Mouse (Mus musculus) liver, embryonic 16.5 days (tissue): ENCODE measurements around the gene Stat5a. TPM values are rescaled to one million over a fixed set of nuclear protein-coding genes. Genes with fewer than 3 reads are reported as not detected.

ENCODE experiments used
- ATAC-seq: fragments of 200-750 bp; cut with Nextera tagmentation; 2 replicates; pipeline ENCODE4 v1.8.0; 2017; ENCODE audit warnings: low read depth, mild to moderate bottlenecking, moderate number of reproducible peaks, moderate library complexity
- H3K27ac ChIP-seq: fragments of 300-500 bp; sonication (generic); 2 replicates; pipeline ENCODE4 v1.5.1; 2014; ENCODE audit warnings: mild to moderate bottlenecking, low read length
- H3K27me3 ChIP-seq: fragments of 300-500 bp; sonication (generic); 2 replicates; pipeline ENCODE4 v1.6.1; 2014; ENCODE audit warnings: low read depth, low read length, mixed read lengths; ENCODE audit not compliant: control insufficient read depth, insufficient read depth
- H3K36me3 ChIP-seq: fragments of 300-500 bp; sonication (generic); 2 replicates; pipeline ENCODE4 v1.6.1; 2014; ENCODE audit warnings: mild to moderate bottlenecking; ENCODE audit not compliant: control insufficient read depth, insufficient read depth
- H3K4me1 ChIP-seq: fragments of 300-500 bp; sonication (generic); 2 replicates; pipeline ENCODE4 v1.6.1; 2014; ENCODE audit warnings: low read depth, low read length, mixed read lengths; ENCODE audit not compliant: control insufficient read depth
- H3K4me2 ChIP-seq: fragments of 300-500 bp; sonication (generic); 2 replicates; pipeline ENCODE4 v1.6.1; 2014; ENCODE audit warnings: low read depth, low read length, mixed read lengths
- H3K4me3 ChIP-seq: fragments of 300-500 bp; sonication (generic); 2 replicates; pipeline ENCODE4 v1.5.1; 2014; ENCODE audit warnings: low read depth, mild to moderate bottlenecking, low read length
- H3K9ac ChIP-seq: fragments of 300-500 bp; sonication (generic); 2 replicates; pipeline ENCODE4 v1.6.1; 2014; ENCODE audit warnings: low read depth, low read length
- H3K9me3 ChIP-seq: fragments of 300-500 bp; sonication (generic); replicated peaks from 2 replicates; pipeline ENCODE4 v1.6.1; 2016; ENCODE audit warnings: low read length; ENCODE audit not compliant: control insufficient read depth
- WGBS: fragments of 180-500 bp; shearing (Covaris S2); extraction: QIAGEN DNeasy Blood & Tissue Kit; methylation state at CpG from one replicate; pipeline ENCODE4 v1.1.7; 2014; ENCODE audit not compliant: insufficient replicate concordance; 5-methylcytosine and 5-hydroxymethylcytosine counted together
- polyA plus RNA-seq: library from polyadenylated mRNA; unstranded; fragments of >200 nt; fragmentation: Nextera tagmentation; extraction: Ambion mirVana; gene quantifications from 2 replicates; pipeline ENCODE4 v1.2.1, GENCODE M21; 2015

Gene Stat5a
- polyA plus RNA-seq, 1 experiment from 2014 or later = 8.1 TPM

DNA sequence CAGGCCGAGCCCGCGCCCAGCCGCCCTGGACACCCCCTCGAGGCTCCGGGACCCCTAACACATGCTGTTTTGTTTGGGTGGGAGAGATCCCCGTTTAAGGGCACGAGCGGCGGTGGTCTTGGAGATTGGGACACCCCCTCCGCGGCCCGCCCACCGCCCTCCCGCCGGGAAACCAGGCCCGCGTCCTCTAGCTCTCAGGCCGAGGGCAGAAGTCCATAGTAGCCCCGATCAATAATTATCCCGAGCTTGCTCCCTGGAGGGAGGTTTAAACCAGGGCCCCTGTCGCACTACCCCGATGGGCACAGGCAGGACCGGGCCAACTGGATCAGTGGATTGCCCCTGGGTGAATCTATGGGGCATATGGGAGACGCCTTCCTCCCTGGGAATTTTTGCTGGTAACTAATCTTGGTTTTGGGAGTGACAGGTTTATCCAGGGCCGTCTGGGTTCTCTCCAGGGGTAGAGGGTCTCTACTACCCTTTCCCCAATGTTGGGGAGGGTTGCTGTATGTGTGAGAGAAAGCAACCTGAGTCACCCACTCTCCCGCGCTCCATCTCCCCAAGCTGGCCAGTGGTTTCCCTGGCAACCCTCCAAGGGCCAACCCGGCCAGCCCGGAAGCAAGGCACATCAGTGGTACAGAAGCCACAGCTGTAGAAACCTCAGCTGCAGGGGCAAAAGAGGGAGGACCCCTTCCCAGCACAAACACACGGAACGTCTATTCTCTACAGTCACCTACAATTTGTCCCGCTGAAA, 8.2 kb upstream of the Stat5a start:
- 6% methylated on average over 33 of the region's 33 CpGs for whole genome bisulfite sequencing
- peak; percentile 59 for ATAC-seq
- H3K27ac ChIP-seq = peak overlapping the region; percentile 85
- H3K4me2 ChIP-seq = peak overlapping the region; percentile 88
- no peaks in the 10 kb centered on the region for H3K36me3 ChIP-seq
- H3K4me1 ChIP-seq = peaks cover 35% of the 10 kb centered on the region
- peaks cover 2% of the 10 kb centered on the region; the same call in 1 of the 2 replicates for H3K27me3 ChIP-seq
- no peaks in the 10 kb centered on the region for H3K9me3 ChIP-seq
- H3K9ac ChIP-seq = peak overlapping the region; percentile 84
- peak overlapping the region; percentile 79 for H3K4me3 ChIP-seq

DNA sequence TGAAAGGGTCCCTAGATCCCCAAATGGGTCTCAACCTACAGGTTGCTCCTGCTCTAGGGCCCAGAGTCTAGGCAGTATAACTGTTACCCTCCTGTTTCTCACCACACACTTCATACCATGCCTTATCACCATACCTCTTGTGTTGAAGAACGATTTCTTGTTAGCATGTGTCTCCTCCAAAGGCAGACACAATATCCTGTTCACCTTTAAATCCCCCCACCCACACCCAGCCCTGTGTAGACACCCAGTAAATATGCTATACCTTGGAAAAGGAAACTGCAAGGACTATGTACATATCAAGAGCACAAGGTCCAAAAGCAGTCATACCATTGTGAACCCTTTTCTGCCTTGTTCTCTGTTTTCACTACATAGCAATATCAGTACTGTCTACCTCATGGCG, 7.1 kb upstream of the Stat5a start:
- Histone ChIP-seq H3K4me1 (peaks cover 33% of the 10 kb centered on the region), H3K27ac (no peak overlapping the region), H3K9ac (no peak overlapping the region), H3K4me2 (no peak overlapping the region), H3K4me3 (no peak overlapping the region), H3K27me3 (peaks cover 2% of the 10 kb centered on the region; the same call in 1 of the 2 replicates), H3K36me3 (no peaks in the 10 kb centered on the region), H3K9me3 (no peaks in the 10 kb centered on the region)
- 48% methylated on average over 2 of the region's 2 CpGs for WGBS
- no peak for ATAC-seq

DNA sequence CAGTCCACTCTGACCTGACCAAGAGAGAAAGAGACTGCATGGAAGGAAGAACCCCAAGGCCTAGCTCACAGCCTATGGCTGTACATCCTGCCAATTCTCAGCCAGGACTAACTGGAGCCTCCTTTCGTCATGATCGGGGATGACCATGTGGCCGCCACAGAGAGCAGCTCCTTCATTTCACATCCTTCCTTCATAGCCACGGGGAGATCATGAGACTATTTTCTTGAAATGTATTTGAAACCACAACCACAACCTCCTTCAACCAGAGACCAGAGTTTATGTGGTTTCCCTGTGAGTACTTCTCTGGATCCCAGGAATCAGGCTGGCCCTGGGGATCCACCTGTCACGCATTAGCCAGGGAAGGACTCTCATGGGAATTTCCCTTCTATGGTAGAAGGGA, 6.1 kb upstream of the Stat5a start:
- no peak for ATAC-seq
- Histone ChIP-seq H3K36me3 (no peaks in the 10 kb centered on the region), H3K27ac (no peak overlapping the region), H3K27me3 (peaks cover 2% of the 10 kb centered on the region; the same call in 1 of the 2 replicates), H3K4me3 (no peak overlapping the region), H3K9me3 (no peaks in the 10 kb centered on the region), H3K4me1 (peaks cover 27% of the 10 kb centered on the region), H3K9ac (no peak overlapping the region), H3K4me2 (no peak overlapping the region)
- WGBS = 56% methylated on average over 5 of the region's 5 CpGs

DNA sequence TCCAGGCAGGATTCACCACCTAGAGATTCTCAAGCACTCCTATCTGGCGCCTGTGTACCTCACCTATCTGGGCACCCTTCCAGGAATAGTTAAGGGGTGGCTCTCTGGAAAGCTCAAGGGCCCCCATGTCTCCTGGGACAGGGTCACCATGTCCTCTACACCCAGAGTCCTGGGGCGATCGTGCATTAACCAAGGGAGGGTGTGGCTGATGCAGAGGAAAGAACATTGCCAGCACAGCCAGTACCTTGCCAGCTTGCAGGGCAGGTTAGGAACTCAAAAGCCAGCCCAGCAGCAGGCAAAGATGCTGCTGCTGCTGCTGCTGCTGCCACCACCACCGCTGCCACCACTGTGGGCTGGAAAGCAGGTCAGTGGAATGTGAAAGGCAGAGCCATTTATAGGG, 4.9 kb upstream of the Stat5a start:
- ATAC-seq = no peak
- peaks cover 2% of the 10 kb centered on the region; the same call in 1 of the 2 replicates for H3K27me3 ChIP-seq
- no peak overlapping the region for H3K4me2 ChIP-seq
- H3K27ac ChIP-seq = no peak overlapping the region
- H3K9me3 ChIP-seq = no peaks in the 10 kb centered on the region
- no peak overlapping the region for H3K9ac ChIP-seq
- no peak overlapping the region for H3K4me3 ChIP-seq
- peaks cover 14% of the 10 kb centered on the region for H3K4me1 ChIP-seq
- no peaks in the 10 kb centered on the region for H3K36me3 ChIP-seq
- WGBS = 71% methylated on average over 4 of the region's 4 CpGs

DNA sequence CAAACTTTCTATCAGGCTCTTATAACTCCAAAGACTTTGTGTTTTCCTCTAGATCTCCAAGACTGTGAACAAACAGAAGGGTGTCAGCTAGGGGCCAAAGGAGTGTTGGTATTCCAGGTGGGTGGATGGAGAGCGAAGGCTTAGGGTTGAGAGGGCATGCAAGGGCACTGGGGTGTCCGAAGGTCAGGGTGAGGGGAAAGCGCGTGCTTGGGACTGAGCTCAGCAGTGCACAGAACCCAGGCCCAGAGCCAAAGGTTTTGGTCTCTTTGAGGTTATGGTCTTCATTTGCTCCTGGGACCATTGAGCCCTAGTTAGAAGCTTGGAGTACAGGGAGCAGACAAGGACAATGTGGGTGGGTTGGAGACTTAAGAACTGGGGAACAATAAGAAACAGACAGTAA, 4.0 kb upstream of the Stat5a start:
- 71% methylated on average over 4 of the region's 4 CpGs for WGBS
- no peaks in the 10 kb centered on the region for H3K9me3 ChIP-seq
- H3K27me3 ChIP-seq = peaks cover 2% of the 10 kb centered on the region; the same call in 1 of the 2 replicates
- H3K4me2 ChIP-seq = no peak overlapping the region
- H3K9ac ChIP-seq = no peak overlapping the region
- H3K36me3 ChIP-seq = no peaks in the 10 kb centered on the region
- H3K27ac ChIP-seq = no peak overlapping the region
- peaks cover 18% of the 10 kb centered on the region for H3K4me1 ChIP-seq
- H3K4me3 ChIP-seq = no peak overlapping the region
- no peak for ATAC-seq

DNA sequence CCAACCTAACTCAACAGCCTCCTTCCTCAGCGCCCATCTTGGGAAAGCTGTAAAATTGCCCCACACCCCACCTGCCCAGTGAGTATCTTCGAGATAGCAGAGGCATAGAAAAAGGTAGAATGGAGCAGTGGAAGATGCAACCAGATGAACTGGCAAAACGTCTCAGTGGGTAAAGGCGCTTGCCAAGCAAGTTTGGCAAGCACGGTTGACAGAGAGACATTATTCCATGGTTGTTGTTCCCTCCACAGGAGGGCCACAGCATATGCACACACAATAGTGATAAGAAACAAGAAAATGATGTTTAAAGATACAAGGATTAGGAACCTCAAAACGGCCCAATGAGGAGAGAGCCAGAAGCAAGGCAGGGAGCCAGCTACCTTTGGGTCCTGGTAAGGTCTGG, 1.2 kb upstream of the Stat5a start:
- Histone ChIP-seq H3K36me3 (no peaks in the 10 kb centered on the region), H3K27me3 (peaks cover 2% of the 10 kb centered on the region; the same call in 1 of the 2 replicates), H3K27ac (no peak overlapping the region), H3K4me3 (no peak overlapping the region), H3K9me3 (no peaks in the 10 kb centered on the region), H3K4me1 (peaks cover 27% of the 10 kb centered on the region), H3K9ac (no peak overlapping the region), H3K4me2 (no peak overlapping the region)
- 50% methylated on average over 6 of the region's 6 CpGs for WGBS
- ATAC-seq = no peak

DNA sequence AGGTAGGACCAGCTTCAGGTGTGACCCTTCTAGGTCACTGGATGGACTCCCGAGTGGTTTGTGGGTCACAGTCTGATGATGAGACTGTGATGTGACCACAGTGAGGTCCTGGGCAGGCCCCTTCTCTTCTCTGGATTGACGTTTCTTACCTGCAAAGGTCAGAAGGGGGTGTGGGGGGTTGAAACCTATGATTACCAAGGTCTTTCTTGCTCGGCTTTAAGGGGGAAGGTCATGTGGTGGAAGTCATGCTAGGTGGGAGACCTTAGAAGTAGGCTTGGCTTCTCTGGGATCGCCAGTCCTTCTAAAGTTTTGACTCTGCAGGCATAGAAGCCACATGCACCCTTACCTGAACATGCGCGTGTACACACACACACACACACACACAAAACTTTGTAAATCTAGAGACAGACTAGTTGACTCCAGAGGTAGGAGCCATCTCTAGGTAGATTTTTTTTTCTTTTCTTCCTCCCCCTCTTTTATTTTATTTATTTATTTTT, 476 bp downstream of the Stat5a start:
- Histone ChIP-seq H3K4me1 (peaks cover 22% of the 10 kb centered on the region), H3K9ac (no peak overlapping the region), H3K4me3 (peak overlapping the region; percentile 68; the same call in 1 of the 2 replicates), H3K4me2 (peak overlapping the region; percentile 91), H3K27me3 (no peaks in the 10 kb centered on the region; the same call in 1 of the 2 replicates), H3K36me3 (no peaks in the 10 kb centered on the region), H3K9me3 (no peaks in the 10 kb centered on the region), H3K27ac (no peak overlapping the region)
- WGBS = 50% methylated on average over 6 of the region's 6 CpGs
- no peak for ATAC-seq

DNA sequence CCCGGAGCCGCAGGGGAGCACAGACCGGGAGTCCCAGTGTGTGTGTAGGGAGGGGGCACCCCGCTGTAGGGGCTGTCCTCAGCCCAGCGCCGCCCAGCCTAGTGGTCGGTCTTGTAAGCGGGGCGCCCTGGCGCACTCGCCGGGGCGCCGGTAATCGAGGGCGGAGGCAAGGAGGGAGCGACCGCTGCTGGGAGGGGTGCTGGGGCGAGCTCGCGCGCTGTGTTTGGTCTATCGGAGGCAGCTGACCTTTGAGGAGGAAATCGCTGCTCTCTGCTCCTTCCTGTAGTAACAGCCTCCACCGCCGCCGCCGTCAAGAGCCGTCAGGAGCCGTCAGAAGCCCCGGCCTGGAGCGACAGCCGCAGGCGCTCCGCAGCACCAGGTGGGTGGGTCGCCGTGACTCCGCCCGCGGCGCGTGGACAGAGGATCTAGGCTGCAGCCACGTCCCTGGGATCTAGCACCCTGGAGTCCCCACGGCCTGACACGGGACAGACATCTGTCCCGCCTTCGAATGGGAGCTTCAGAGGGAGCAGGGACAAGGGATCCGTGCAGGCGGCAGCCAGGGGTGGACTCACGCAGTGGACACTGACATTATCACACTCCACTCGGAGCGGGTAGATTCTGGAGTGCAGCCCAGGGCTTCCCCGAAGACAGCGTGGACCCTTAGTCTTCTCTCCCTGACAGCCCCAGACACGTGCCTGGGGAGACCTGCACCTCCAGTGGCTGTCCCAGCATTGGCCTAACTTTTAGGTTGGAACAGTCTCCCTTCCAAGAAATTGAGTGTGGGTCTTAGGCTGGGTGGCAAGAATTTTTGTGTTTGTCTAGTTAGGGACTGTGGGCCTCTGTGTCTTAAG, 1.3 kb downstream of the Stat5a start:
- under 1% methylated on average over 53 of the region's 55 CpGs for whole genome bisulfite sequencing
- Histone ChIP-seq H3K27me3 (no peaks in the 10 kb centered on the region; the same call in 1 of the 2 replicates), H3K9me3 (no peaks in the 10 kb centered on the region), H3K36me3 (no peaks in the 10 kb centered on the region), H3K27ac (peak overlapping the region; percentile 73), H3K4me3 (peak overlapping the region; percentile 68), H3K4me1 (peaks cover 22% of the 10 kb centered on the region), H3K4me2 (peak overlapping the region; percentile 91), H3K9ac (peak overlapping the region; percentile 66)
- peak; percentile 91 for ATAC-seq
